Mouse (Mus musculus) lung, adult 2 months (tissue): ENCODE data around the gene Camta1.

Source experiments
- CTCF ChIP-seq: fragments of 200-500 bp; IDR thresholded peaks from 2 replicates; pipeline ENCODE4 v1.5.1; 2011; ENCODE audit warnings: mild to moderate bottlenecking, low read length, control low read depth; ENCODE audit not compliant: insufficient read depth
- POLR2A ChIP-seq: fragments of 200-500 bp; IDR thresholded peaks from 2 replicates; pipeline ENCODE4 v1.6.1; 2011; ENCODE audit warnings: low read depth, mild to moderate bottlenecking, control low read depth, low read length, borderline replicate concordance; ENCODE audit errors: extremely low read depth

- TF ChIP-seq CTCF (no peak), POLR2A (no peak)
Measured at GRCm38 (mm10) chr4:151483977-151484313, 377.7 kb downstream of the Camta1 start.
